Mouse (Mus musculus): ENCODE measurements at regions not wholly inside any gene's neighbourhood (a gene's known extent, or its start where the extent isn't known, plus 50 kb on each side); places are given as distances from the start of the nearest gene placed in this dataset.

DNA sequence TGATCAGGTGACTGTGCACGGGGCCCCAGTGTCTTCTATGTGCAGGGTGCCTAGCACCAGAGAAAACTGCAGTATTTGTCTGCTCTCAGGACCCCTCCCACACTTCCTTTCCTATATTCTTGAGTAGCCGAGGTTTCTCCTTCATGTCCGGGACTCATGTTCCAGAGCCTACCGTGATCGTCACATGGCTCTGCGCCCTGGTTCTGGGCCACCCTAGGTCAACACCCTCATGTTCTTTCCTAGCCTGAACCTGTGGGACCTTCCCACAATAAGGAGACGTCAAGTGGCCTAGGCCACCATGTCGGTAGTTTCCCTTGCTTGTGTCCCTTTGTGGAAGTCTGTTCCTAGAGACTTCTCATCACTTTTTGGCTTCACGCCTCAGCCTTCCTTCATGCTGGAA, 88.4 kb upstream of the Mvb12b start:
- Histone ChIP-seq H3K4me3 (ENCODE audit: low read depth, low read length) (no peak overlapping the region), H3K4me1 (replicated peaks; ENCODE audit: control insufficient read depth, insufficient read depth, low read length) (no peaks in the 10 kb centered on the region), H3K27ac (ENCODE audit: low read depth) (no peak overlapping the region), H3K4me2 (ENCODE audit: low read length) (no peak overlapping the region), H3K36me3 (ENCODE audit: control insufficient read depth, insufficient read depth, low read length) (no peaks in the 10 kb centered on the region), H3K9me3 (ENCODE audit: control insufficient read depth, low read length) (no peaks in the 10 kb centered on the region), H3K27me3 (replicated peaks; ENCODE audit: control insufficient read depth, insufficient read depth, low read length) (0 out of 2 replicates have a peak, but pooled peaks cover 4% of the 10 kb centered on the region), H3K9ac (ENCODE audit: low read length) (no peak overlapping the region)
- ATAC-seq (replicated peaks; ENCODE audit: low FRiP score, low TSS enrichment, low read depth) (no peak), DNase-seq (ENCODE audit: low spot score) (no peak)
- WGBS = 88% methylated on average over 9 of the region's 9 CpGs

DNA sequence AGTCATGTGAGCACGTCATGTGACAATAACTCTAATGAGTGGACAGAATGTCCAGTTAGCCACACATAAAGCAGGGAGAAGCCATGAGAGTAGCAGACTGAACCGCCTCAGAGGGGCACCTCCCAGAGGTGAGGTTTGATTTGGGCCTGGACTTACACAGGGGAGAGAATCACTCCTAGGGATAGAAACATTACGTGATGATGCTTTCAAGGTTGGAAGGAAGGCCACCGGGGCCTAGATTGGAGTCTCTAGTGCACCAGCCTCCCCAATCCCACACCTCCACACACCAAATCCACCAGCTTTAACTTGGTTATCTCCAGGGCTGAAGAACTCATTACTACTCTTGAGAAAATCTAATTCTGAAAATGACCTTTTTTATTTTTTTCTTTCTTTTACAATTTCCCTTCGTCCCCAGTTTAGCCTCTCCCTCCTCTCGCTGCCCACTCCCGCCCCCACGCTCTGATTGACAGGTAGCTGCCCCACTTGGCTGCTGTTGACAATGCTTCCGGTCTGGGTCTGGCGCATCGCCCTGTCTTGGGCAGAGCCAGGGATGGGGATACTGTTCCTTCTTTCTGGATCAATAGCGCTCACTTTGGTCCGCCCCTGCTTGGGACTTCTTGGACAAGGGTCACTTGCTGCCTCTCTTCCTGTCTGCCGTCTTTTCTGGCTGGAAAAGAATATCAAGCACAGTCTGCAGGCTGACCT, 87.8 kb upstream of the Mvb12b start:
- no peaks in the 10 kb centered on the region for H3K9me3 ChIP-seq (ENCODE audit: control insufficient read depth, low read length)
- H3K4me3 ChIP-seq (ENCODE audit: low read depth, low read length) = no peak overlapping the region
- WGBS = 77% methylated on average over 14 of the region's 14 CpGs
- H3K27ac ChIP-seq (ENCODE audit: low read depth) = no peak overlapping the region
- 0 out of 2 replicates have a peak, but pooled peaks cover 4% of the 10 kb centered on the region for H3K27me3 ChIP-seq (replicated peaks; ENCODE audit: control insufficient read depth, insufficient read depth, low read length)
- H3K9ac ChIP-seq (ENCODE audit: low read length) = no peak overlapping the region
- no peaks in the 10 kb centered on the region for H3K36me3 ChIP-seq (ENCODE audit: control insufficient read depth, insufficient read depth, low read length)
- no peak overlapping the region for H3K4me2 ChIP-seq (ENCODE audit: low read length)
- ATAC-seq (replicated peaks; ENCODE audit: low FRiP score, low TSS enrichment, low read depth) = no peak
- no peaks in the 10 kb centered on the region for H3K4me1 ChIP-seq (replicated peaks; ENCODE audit: control insufficient read depth, insufficient read depth, low read length)
- no peak for DNase-seq (ENCODE audit: low spot score)

DNA sequence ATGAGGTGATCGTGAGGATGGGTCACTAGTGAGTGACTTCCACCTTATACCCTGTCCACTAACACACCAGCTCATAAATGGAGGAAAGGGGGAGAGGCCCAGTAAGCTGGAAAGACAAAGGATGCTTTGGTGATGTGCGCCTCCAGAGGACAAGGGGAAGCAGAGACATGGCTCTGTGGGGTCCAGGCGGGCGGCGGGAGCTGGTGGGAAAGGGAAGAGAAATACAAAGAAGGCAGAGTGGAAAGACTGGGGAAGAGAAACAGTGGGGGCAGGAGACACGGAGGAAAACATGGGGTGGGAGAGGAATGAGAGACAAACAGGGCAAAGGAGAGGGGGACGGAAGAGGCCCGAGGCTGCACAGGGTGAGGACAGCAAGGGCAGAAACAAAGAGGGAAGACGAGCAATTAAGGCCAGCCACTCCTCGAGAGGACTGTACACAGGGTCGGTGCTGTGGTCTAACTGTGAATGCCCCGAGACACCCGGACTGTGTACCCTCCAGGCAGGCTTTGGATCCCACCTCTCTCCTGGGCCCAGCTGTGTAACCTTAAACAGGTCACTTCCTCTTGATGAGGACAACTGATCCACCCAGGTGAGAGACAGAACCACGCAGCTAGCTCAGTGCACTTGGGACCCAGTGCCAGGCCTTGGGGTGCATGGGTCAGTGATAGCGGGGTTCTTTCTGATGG, 87.1 kb upstream of the Mvb12b start:
- Histone ChIP-seq H3K27ac (ENCODE audit: low read depth) (no peak overlapping the region), H3K9me3 (ENCODE audit: control insufficient read depth, low read length) (no peaks in the 10 kb centered on the region), H3K27me3 (replicated peaks; ENCODE audit: control insufficient read depth, insufficient read depth, low read length) (0 out of 2 replicates have a peak, but pooled peaks cover 4% of the 10 kb centered on the region), H3K4me1 (replicated peaks; ENCODE audit: control insufficient read depth, insufficient read depth, low read length) (no peaks in the 10 kb centered on the region), H3K36me3 (ENCODE audit: control insufficient read depth, insufficient read depth, low read length) (no peaks in the 10 kb centered on the region), H3K4me2 (ENCODE audit: low read length) (no peak overlapping the region), H3K4me3 (ENCODE audit: low read depth, low read length) (no peak overlapping the region), H3K9ac (ENCODE audit: low read length) (no peak overlapping the region)
- ATAC-seq (replicated peaks; ENCODE audit: low FRiP score, low TSS enrichment, low read depth) (no peak; the same call in 1 of the 2 replicates), DNase-seq (ENCODE audit: low spot score) (no peak)
- 79% methylated on average over 15 of the region's 15 CpGs for WGBS

DNA sequence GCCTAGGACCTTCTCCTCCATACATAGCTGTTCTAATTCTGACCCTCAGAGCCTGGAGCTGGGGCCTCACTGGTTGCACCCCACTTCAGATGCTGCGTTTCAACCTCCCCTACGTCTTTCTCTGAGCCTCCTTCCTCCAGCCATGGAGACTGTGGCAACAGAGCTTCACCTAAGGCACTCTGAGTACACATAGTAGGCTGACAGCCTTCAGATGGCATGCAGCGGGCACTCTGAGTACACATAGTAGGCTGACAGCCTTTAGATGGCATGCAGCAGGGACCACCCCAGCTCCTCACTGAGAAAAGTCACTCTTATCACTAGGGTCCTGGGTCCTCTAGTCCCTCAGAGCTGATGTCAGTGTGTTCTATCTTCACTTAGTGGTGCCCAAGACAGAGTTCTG, 86.3 kb upstream of the Mvb12b start:
- DNase-seq (ENCODE audit: low spot score) = no peak

DNA sequence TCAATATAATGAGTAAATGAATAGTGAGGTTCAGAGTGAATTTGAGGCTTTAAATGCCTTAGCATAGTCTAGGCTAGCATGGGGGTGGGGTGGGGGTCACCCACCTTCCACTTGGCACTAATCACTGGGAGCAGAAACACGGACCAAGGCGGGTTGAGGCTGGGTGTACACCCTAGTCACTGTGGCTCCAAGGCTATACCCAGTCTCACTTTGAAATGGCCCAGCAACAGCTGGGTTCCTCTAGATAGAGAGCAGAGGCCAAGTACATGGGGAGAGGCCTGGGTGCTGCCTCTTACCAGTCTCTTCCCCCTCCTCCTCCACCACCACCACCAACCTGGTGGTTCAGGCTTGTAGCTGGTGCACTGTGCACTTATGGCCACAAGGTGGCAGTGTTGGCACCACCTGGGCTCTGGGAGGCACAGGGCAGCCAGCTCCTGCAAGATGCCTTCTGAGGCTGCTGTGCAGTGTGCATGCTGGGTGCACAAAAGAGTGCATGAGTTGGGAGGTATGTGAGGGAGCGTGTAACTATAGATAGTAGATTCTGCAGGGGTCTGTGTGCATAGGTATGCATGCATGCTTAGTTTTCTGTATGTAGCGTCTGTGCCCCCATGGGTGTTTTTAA, 85.6 kb upstream of the Mvb12b start:
- Histone ChIP-seq H3K9me3 (ENCODE audit: control insufficient read depth, low read length) (no peaks in the 10 kb centered on the region), H3K9ac (ENCODE audit: low read length) (no peak overlapping the region), H3K36me3 (ENCODE audit: control insufficient read depth, insufficient read depth, low read length) (no peaks in the 10 kb centered on the region), H3K4me2 (ENCODE audit: low read length) (no peak overlapping the region), H3K4me3 (ENCODE audit: low read depth, low read length) (no peak overlapping the region), H3K4me1 (replicated peaks; ENCODE audit: control insufficient read depth, insufficient read depth, low read length) (no peaks in the 10 kb centered on the region), H3K27me3 (replicated peaks; ENCODE audit: control insufficient read depth, insufficient read depth, low read length) (0 out of 2 replicates have a peak, but pooled peaks cover 7% of the 10 kb centered on the region), H3K27ac (ENCODE audit: low read depth) (no peak overlapping the region)
- DNase-seq (ENCODE audit: low spot score) = peak; percentile 89
- ATAC-seq (replicated peaks; ENCODE audit: low FRiP score, low TSS enrichment, low read depth) = peak; percentile 74
- WGBS = 70% methylated on average over 4 of the region's 4 CpGs

More for the DNA sequence above, 86.3 kb upstream of the Mvb12b start:
- Histone ChIP-seq H3K27me3 (replicated peaks; ENCODE audit: control insufficient read depth, insufficient read depth, low read length) (0 out of 2 replicates have a peak, but pooled peaks cover 4% of the 10 kb centered on the region), H3K4me1 (replicated peaks; ENCODE audit: control insufficient read depth, insufficient read depth, low read length) (no peaks in the 10 kb centered on the region), H3K9ac (ENCODE audit: low read length) (no peak overlapping the region), H3K9me3 (ENCODE audit: control insufficient read depth, low read length) (no peaks in the 10 kb centered on the region), H3K4me2 (ENCODE audit: low read length) (no peak overlapping the region), H3K27ac (ENCODE audit: low read depth) (no peak overlapping the region), H3K4me3 (ENCODE audit: low read depth, low read length) (no peak overlapping the region), H3K36me3 (ENCODE audit: control insufficient read depth, insufficient read depth, low read length) (no peaks in the 10 kb centered on the region)
- ATAC-seq (replicated peaks; ENCODE audit: low FRiP score, low TSS enrichment, low read depth) = no peak
- 89% methylated on average over 3 of the region's 3 CpGs for WGBS

DNA sequence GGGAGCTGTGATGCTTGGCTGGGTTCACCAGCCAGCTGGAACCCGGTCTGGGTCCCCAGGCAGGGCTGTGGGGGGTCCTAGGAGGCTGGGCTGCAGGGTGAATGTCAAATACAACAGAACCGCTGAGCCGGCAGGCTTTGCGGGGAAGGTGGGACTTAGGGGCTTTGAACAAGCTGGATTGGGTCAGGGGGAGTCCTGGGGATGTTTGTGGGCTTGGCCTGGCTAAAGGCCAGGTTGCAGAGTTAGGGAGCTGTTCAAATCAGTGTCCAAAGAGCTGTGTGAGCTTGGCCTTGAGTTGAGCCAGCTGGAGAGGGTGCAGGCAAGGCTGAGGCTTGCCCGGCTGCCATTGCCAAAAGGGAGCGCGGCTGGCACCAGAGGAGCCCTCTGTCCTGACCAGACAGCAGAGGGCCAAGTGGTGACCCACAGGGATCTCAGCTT, 79.3 kb upstream of the Mvb12b start:
- peak overlapping the region; percentile 49 for H3K4me2 ChIP-seq (ENCODE audit: low read length)
- H3K4me1 ChIP-seq (replicated peaks; ENCODE audit: control insufficient read depth, insufficient read depth, low read length) = peaks cover 6% of the 10 kb centered on the region; the same call in 1 of the 2 replicates
- 33% methylated on average over 7 of the region's 7 CpGs for WGBS
- no peaks in the 10 kb centered on the region for H3K36me3 ChIP-seq (ENCODE audit: control insufficient read depth, insufficient read depth, low read length)
- peak overlapping the region; percentile 23; the same call in 1 of the 2 replicates for H3K9ac ChIP-seq (ENCODE audit: low read length)
- H3K27me3 ChIP-seq (replicated peaks; ENCODE audit: control insufficient read depth, insufficient read depth, low read length) = peaks cover 8% of the 10 kb centered on the region
- DNase-seq (ENCODE audit: low spot score) = no peak
- H3K9me3 ChIP-seq (ENCODE audit: control insufficient read depth, low read length) = no peaks in the 10 kb centered on the region
- no peak overlapping the region for H3K27ac ChIP-seq (ENCODE audit: low read depth)
- no peak for ATAC-seq (replicated peaks; ENCODE audit: low FRiP score, low TSS enrichment, low read depth)
- H3K4me3 ChIP-seq (ENCODE audit: low read depth, low read length) = peak overlapping the region; percentile 23

DNA sequence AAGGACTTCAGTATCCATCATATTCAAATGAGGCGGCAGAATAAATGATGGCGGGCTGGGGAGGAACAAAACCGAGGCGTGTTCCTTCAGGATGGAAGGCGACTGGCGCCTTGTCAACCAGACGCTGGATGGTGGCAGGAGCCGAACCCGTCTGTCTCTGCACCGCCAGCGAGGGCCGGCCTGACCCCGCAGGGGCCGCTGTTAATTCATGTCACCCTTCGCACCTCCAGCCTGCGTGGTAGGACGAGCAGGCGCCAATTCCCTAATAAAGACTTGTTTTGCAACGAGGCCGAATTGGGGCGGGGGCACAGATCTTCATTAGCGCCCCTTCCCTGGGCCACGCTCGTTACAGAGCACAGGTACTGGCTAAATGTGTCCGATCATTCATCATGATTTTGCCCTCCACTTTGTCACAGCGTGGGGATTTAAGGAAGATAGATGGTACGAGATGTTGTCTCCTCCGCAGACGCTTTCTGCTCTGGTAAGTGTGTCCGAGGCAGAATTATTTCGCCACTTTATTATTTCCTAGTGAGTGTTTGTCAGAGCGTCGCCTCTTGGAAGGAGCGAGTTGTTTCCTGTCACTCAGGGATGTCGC, 78.7 kb upstream of the Mvb12b start:
- Histone ChIP-seq H3K4me3 (ENCODE audit: low read depth, low read length) (peak overlapping the region; percentile 23), H3K9me3 (ENCODE audit: control insufficient read depth, low read length) (no peaks in the 10 kb centered on the region), H3K4me2 (ENCODE audit: low read length) (peak overlapping the region; percentile 49), H3K4me1 (replicated peaks; ENCODE audit: control insufficient read depth, insufficient read depth, low read length) (peaks cover 6% of the 10 kb centered on the region; the same call in 1 of the 2 replicates), H3K27ac (ENCODE audit: low read depth) (no peak overlapping the region), H3K27me3 (replicated peaks; ENCODE audit: control insufficient read depth, insufficient read depth, low read length) (peaks cover 8% of the 10 kb centered on the region), H3K36me3 (ENCODE audit: control insufficient read depth, insufficient read depth, low read length) (no peaks in the 10 kb centered on the region), H3K9ac (ENCODE audit: low read length) (peak overlapping the region; percentile 23; the same call in 1 of the 2 replicates)
- ATAC-seq (replicated peaks; ENCODE audit: low FRiP score, low TSS enrichment, low read depth) (no peak), DNase-seq (ENCODE audit: low spot score) (no peak)
- WGBS = 17% methylated on average over 35 of the region's 35 CpGs

DNA sequence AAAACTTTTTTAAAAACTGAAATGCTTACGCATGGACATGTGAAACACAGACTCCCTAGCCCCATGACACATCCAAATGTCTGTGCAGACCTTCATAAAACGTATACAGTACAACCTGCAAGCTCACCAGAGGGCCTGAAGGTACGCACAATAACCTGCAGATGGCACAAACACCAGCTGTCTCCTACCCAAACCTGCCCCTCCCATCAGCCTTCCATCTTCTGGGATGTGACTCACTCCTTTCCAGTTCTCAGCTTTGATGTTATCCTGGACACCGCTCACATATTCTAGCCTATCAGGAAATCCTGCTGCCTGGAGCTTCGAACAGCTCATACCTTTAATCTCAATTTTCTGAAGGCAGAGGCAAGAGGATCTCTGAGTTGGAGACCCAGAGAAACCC, 76.3 kb upstream of the Mvb12b start:
- Histone ChIP-seq H3K27ac (ENCODE audit: low read depth) (no peak overlapping the region), H3K36me3 (ENCODE audit: control insufficient read depth, insufficient read depth, low read length) (no peaks in the 10 kb centered on the region), H3K4me3 (ENCODE audit: low read depth, low read length) (no peak overlapping the region), H3K9ac (ENCODE audit: low read length) (no peak overlapping the region), H3K9me3 (ENCODE audit: control insufficient read depth, low read length) (no peaks in the 10 kb centered on the region), H3K4me2 (ENCODE audit: low read length) (no peak overlapping the region), H3K27me3 (replicated peaks; ENCODE audit: control insufficient read depth, insufficient read depth, low read length) (peaks cover 8% of the 10 kb centered on the region), H3K4me1 (replicated peaks; ENCODE audit: control insufficient read depth, insufficient read depth, low read length) (peaks cover 6% of the 10 kb centered on the region; the same call in 1 of the 2 replicates)
- DNase-seq (ENCODE audit: low spot score) = no peak
- 83% methylated on average over 5 of the region's 5 CpGs for WGBS
- ATAC-seq (replicated peaks; ENCODE audit: low FRiP score, low TSS enrichment, low read depth) = no peak
